24 mouse cellular contexts compared by ENCODE assay signal in genomic region chr4:144544689-144545088, GRCm38 (mm10). TPM values are rescaled to one million over a fixed set of nuclear protein-coding genes. Genes with fewer than 3 reads are reported as not detected.
DNase-seq lines count a peak whose midpoint lies in the region; TF ChIP-seq lines count a peak whose summit lies in the region.
"Had no signal": no experiment of that assay in that cellular context is flagged by ENCODE, and none has a peak within 500 bp of the region (broad histone marks: within the 10 kb centered on the region; RNA-seq: fewer than 3 reads in every experiment).

No protein-coding gene starts in this region.

- intact Hi-C loops in left cerebral cortex, postnatal 36 days (cut with DNase I), result no loop called here

- no peak overlapping the region for H3K27ac ChIP-seq in ES-E14 (ENCODE audit: insufficient read depth, low read depth, low read length, poor library complexity, severe bottlenecking)

- no peaks in the 10 kb centered on the region for H3K36me3 ChIP-seq in ES-E14 (ENCODE audit: control insufficient read depth, insufficient read depth, low read length, poor library complexity, severe bottlenecking)
- H3K36me3 ChIP-seq: G1E had no signal

- no peaks in the 10 kb centered on the region for H3K9me3 ChIP-seq in ES-E14 (ENCODE audit: control insufficient read depth, insufficient read depth, low read depth, low read length)

- H3K4me3 ChIP-seq in ES-E14 (ENCODE audit: insufficient read depth in 1 of 2, low read depth in 1 of 2, low read length in 2 of 2, poor library complexity in 1 of 2, severe bottlenecking in 1 of 2), result no peak overlapping the region

- no peaks in the 10 kb centered on the region for H3K4me1 ChIP-seq in ES-E14 (ENCODE audit: control insufficient read depth in 2 of 2, insufficient read depth in 2 of 2, low read length in 2 of 2, poor library complexity in 1 of 2)

- in situ Hi-C loops in ES-E14 (cut with MboI; ENCODE audit: low sequenced_read_pairs in 2 of 2, unreplicated experiment in 2 of 2), result no loop called here

- H3K9ac ChIP-seq in ES-E14 (ENCODE audit: insufficient read depth, low read depth, low read length, poor library complexity, severe bottlenecking), result no peak overlapping the region

- DNase-seq in ES-E14 (ENCODE audit: low read depth, low spot score) (no peak), R1 (ENCODE audit: low read depth, low spot score) (peak; percentile 24), ZHBTc4 (ENCODE audit: low read depth, low spot score) (peak; percentile 21)
- no peak for DNase-seq in adrenal gland, postnatal 14 days
- DNase-seq in left cerebral cortex, postnatal 36 days (ENCODE audit: low spot score in 2 of 2), result no peak
- DNase-seq in retina, embryonic 14.5 days (ENCODE audit: low spot score), result no peak
- DNase-seq: adrenal gland, adult 2 months; adrenal gland, adult 8-10 months; adrenal gland, postnatal 10 days; adrenal gland, postnatal 25 days; adrenal gland, postnatal 36 days; B cell, adult 2 months; cerebellum, adult 11 months; cerebellum, adult 11-12 months; cerebellum, adult 18-20 months; cerebellum, adult 2 months; cerebellum, adult 8-10 months; cerebellum, adult 9-10 months; cerebellum, adult 9-11 months had no signal

TF ChIP-seq in ES-E14, 5 proteins besides CTCF, POLR2A, EP300 and RAD21:
- TF ChIP-seq ZC3H11A (IDR thresholded peaks at IDR 0.05; ENCODE audit: borderline replicate concordance, low read depth, low read length), result no peak
- TF ChIP-seq ZNF384 (IDR thresholded peaks at IDR 0.05; ENCODE audit: low read depth, low read length), result peak; percentile 92

RNA-seq across cellular contexts. Expression of gene Gm13124, which starts 20.2 kb away (rescaled TPM):
- total RNA-seq in ES-E14 (2012; rRNA removed), result 0.22 and 0.37 TPM in 2 replicates
- total RNA-seq in adrenal gland, postnatal 14 days (2021), result not detected in 2 replicates
- not detected for total RNA-seq in left cerebral cortex, postnatal 36 days (2021)
- total RNA-seq: adrenal gland, adult 18-20 months; adrenal gland, adult 2 months; adrenal gland, adult 8-10 months; adrenal gland, postnatal 10 days; adrenal gland, postnatal 25 days; adrenal gland, postnatal 36 days; adrenal gland, postnatal 4 days; CH12.LX; MEL had no signal

RNA-seq across cellular contexts. Expression of gene 9430007A20Rik, which starts 25.1 kb away (rescaled TPM):
- total RNA-seq in ES-E14 (2012; rRNA removed), result not detected in 2 replicates
- not detected in 2 replicates for total RNA-seq in adrenal gland, postnatal 14 days (2021)
- total RNA-seq in left cerebral cortex, postnatal 36 days (2021), result not detected
- total RNA-seq: adrenal gland, adult 18-20 months; adrenal gland, adult 2 months; adrenal gland, adult 8-10 months; adrenal gland, postnatal 10 days; adrenal gland, postnatal 25 days; adrenal gland, postnatal 36 days; adrenal gland, postnatal 4 days; CH12.LX; G1E; MEL had no signal

Comparison
In these comparisons a context has a peak if more than half of its experiments do, and no peak if none do; other contexts are left out.
1. DNase-seq: peak in R1 (single experiment) and ZHBTc4 (single experiment); none in ES-E14 (single experiment), adrenal gland, postnatal 14 days (single experiment), left cerebral cortex, postnatal 36 days (0 of 2) and retina, embryonic 14.5 days (single experiment).